Mouse (Mus musculus): ENCODE results near the gene Poll. TPM values are rescaled to one million over a fixed set of nuclear protein-coding genes. Genes with fewer than 3 reads are reported as not detected.

The Poll gene
- total RNA-seq (2021) = 1 to 10 TPM; 8.5 to 9.3 TPM

DNA sequence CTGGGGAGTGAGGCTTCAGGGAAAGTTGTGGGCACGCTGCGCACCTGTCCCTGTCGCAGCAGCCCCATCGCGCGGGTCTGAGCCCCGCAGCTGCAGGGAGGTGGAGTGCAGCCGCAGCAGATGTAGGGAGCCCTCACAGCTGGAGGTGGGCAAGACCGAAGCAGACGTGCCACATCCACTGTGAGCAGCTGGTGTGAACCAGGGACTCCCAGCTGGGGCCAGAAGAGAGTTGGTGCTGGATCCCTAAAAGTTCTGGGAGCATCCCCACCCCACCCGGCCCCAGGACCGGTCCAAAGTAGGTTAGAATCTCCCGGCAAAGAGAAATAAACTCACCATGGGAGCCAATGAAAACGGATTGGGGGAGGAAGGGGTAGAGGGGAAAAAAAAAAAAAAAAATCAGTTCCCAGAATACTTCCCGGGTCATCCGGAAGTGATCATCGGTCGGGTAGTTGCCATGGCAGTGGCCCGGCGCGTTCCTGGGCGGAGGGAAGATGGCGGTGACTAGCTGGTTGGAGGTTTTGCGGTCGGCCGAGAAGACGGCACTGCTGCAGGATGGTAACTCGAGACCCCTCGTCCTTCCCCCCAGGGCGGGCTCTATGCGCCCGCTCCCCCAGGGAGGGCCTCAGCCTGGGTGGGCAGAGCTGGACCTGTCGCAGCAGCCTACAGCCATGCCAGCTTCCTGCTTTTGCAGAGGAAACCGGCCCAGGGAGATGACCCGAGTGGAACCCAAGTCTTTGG, at the start of gene Poll, which contains the start of gene Gm17018:
Gene Poll (minus strand): TSS at position 379 of the 738 bp plus-strand sequence.
Gene Gm17018 (plus strand): TSS at position 463 of the 738 bp plus-strand sequence.
- DNase-seq = peak; percentile 87 to 88

DNA sequence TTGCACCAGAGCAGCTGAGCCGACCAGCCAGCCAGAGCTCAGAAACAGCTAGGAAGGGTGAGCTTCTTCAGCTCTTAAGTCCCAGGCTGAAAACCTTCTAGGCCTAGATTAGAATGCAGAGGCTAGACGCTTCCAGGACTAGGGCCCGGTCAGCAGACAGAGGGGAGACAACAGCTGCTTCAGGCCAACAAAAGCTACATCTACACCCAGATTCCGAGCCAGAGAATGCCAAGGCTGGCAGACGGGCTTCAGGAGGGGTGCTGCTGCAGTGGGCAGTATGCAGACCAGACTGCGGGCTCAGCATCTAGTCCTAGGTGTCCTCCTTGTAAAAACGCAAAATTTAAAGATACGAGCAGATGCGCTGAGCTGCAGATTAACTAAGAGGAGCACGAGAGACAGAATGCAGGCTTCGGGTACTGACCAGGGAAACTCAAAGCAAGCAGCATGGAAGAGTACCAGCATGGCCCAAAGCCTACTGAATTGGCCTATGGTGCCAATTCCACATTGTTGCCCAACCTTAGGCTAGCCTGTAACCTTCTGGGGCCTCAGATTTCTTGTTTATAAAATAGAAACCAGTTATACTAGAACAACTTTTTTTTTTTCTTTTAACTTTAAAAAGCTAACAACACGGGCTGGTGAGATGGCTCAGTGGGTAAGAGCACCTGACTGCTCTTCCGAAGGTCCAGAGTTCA, 48.5 kb upstream of the Poll start:
- no peak for DNase-seq

DNA sequence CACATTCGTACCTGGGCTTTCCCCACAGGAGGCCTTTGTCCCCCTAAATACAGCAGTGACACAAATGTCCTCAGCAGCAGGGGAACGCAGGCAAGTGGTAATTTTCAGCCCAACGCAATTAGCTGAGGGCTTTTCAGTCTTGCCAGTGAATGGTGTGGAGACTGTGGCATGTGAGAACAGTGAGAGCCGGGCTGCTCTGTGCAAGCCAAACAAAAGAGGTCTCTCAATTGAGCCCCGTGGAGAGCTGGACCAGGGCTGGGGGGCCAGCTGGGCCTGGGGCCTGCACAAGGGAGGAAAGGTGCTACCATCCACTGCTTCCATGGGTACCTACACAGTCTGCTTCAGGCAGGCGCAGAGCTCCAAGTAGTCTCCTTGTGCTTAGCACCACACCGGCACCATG, 47.1 kb upstream of the Poll start:
- no peak for DNase-seq

DNA sequence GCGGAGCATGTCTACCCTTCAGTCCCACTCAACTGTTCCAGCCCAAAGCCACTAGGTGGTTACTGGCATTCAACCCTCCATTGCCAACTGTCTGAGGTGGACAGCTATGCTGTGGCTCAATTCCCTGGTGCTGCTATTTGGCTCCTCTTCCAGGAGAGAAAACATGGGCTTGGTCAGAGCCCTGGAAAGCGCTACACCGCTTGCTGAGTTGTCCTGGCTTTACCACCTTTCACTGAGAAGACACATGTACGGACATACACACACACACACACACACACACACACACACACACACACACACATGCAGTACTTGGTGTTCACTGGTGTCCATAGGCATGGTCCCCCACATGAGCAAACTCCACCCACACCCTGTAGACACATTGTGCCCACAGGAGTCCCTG, 46.4 kb upstream of the Poll start:
- no peak for DNase-seq

DNA sequence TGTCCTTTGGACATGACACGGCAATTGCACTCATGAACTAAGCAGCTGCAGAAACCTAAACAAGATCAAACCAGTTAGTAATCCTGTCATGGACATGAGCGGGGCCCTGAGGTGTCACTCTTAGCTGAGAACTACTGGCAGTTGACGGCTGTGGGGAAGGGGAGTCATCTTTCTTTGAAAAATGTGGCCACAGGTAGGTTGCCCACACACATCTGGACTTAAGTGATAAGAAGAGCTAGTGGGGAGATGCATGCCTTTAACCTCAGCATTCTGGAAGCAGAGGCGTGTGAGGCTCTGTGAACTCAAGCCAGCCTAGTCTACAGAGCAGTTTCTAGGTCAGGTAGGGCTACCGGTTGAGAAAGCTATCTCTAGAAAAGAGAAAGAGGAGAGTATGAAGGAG, 42.3 kb upstream of the Poll start:
- no peak for DNase-seq

DNA sequence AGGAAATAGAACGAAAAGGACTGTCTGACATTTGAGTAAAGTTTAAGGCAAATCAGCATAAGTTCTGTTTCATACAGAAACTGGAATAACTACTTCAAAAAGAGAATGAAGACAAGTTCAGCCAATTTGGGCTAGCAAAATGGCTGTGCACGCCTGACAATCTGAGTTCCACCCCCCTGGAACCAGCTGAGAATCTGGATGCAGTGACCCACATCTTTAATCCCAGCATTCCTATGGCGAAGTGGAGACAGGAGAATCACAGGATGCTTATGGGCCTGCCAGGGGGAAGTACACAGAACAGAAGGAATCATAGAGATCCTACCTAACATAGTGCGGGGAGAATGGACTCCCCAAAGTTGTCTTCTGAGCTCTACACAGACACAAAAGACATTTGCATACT, 36.8 kb upstream of the Poll start:
- no peak for DNase-seq

DNA sequence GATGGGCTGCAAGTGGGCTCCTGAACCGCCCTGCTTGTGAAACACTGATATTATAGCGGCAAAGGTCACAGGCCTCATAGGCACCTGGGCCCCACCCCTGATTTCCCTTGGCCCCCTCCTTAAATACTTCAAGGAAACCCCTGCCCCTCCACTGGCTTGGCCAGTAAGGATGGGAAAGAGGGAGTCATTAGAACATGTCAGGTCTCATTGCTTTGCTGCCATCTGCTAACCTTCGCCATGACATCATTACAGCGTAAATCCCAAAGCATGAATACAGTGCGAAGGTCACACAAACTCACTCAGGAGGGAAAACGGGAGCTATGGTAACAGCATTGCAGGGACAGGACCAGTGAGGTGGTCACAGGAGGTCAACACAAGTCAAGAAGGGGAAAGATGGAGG, 36.1 kb upstream of the Poll start:
- DNase-seq = no peak

DNA sequence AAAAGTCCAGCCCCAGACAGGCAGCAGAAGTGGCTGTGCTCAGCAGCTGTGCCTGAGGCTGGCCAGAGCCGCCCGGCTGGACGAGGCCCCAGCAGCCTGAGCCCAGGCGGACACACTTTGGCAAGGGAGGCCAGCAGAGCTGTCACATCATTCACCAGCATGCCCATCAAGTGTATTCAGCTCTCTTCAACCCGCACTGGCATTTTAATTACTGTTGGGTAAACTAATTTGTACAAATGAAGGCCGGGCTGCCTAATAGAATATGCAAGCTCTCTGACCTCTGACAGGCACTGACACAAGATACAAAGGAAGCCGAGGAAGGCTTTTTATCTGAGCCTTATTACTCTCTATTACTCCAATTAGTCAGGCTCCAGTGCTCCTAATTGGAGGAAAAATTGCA, 35.7 kb upstream of the Poll start:
- DNase-seq = no peak

DNA sequence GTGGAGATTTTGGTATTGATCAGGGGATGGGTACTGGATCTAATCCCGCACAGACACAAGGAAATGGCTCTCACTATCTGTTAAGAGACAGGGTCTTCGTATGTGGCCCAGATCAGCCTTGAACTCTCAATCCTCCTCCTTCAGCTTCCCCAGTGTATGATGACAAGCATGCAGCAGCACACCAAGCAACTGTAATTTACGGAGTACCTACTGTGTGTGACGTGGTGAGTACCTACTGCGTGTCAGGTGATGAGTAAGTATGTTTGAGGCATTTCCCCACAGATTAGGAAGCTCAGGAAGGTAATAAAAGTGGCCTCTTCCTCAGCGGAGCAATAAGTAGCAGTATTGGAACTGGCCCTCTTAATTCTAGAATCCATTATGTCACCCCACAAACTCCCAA, 35.1 kb upstream of the Poll start:
- no peak for DNase-seq

DNA sequence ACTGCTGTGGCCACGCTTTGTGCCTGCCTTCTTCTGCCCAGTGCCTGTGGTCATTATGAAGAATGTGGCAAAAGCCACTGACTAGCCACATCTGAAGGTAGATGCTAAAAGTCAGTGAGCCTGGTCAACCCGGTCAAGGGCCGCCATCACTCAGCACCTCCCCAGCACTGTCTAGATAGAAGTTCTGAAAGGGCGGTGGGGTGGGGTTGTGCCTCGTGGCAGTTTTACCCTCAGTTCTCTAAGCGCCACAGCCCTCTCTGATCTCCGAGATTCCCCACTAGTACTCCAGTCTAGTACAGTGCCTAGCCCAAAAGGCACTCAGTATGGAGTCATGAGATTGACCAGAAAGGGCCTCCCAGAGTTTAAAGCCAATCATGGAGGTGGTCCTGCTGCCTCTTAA, 33.7 kb upstream of the Poll start:
- DNase-seq = no peak

DNA sequence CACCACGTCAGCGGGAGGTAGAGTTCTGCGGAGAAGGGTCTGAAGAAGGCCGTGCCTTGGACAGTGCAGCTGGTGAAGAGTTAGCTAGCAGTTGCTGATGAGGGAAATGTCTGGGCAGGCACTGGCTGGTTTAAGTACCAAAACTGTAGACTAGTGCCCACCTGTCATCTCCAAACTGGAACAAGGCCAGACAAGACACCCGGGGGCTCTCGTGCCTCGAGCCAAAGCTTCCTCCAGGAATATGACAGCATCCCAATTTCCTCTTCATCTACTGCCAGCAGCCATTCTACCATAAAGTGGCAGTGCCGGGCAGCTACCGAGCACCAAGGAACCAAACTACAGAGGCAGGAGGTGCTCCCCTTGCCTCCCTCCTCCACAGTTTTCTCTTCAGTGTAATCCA, 32.6 kb upstream of the Poll start:
- no peak for DNase-seq

DNA sequence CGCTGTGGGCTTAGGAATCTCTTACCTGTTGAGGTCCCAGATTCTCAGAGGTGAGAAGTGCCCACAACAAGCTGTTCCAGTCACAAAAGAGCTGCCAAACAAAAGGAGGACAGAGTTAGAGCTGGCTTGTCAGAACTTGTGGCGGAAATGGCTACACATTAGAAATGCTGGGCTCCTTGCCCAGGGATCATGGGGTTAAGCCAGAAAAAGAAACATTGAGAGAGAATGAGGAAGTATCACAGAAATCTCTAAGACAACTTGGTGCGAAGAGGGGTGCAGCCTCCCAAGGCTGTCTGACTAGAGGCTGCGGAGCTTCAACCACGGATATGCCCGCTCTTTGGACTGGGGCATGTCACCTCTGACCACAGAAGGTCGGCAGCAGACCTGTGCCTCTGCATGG, 31.4 kb upstream of the Poll start:
- DNase-seq = no peak

DNA sequence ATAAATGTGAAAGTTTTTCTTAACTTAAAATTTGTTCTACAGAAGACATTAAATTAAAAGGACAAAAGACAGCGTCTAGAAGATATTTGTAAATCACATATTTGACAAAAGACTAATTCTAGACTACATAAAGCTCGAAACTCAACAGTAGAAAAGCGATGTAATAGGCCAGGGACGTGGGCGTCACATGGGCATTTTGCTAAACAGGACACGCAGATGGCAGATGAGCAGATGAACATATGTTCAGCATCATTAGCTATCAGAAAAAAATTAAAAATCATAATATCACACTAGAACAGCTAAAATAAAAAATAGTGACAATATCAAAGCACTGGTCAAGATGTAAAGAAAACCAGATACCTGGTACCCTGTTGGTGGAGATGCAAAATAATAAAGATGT, 29.4 kb upstream of the Poll start:
- peak in 1 of 2 experiments; percentile 27 for DNase-seq

DNA sequence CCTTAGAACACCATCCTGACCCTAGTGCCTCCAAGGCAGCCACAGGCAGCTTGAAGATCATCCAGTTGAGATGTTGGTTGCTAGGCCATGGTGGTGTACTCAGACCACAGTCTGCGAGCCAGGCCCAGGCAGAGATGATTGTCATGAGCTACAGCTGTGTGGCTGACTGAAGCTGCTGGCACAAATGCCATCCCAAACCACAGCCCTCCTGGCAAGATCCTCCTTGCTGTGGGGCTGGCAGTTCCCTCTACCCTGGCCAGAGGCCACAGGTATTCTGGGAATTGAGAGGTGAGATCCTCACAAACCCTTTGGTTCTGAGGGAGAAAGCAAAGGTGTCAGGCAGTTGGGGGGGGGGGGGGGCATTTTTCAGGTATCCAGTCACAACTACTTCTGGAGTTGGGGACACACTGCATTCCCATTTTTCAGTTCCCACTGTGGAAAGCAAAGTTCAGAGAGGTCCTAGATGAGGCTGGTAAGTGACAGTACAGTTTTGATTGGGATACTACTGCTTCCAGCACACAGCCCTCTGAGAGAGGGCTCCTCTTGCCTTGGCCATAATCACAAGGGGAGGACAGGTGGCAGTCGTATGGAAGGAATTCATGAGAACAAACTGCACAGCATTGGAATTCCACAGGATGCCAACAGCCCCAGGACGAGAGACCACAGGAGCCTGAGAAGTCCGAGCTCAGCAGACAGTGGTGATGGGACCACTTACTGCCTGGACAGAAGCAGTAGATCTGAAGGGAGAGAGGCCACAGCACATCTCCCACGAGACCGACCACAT, 27.4 kb upstream of the Poll start:
- no peak for DNase-seq

DNA sequence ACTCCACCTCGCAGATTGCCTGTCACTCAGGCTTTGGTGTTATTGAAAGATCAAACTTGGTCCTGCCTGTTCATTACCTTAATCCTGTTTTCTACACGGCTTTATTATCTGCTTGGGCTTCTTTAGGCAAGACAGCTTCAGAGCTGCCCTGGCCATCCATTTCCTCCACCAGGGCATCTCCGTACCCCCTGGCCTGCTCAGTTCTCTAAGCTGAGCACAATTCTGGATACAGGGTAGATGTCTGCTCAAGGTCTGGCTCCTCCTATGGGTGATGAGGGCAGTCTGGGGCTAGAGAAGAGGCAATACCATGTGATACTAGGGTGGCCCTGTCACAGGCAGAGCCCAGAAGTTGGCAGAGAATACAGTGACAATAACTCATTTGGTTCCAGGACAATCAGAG, 26.5 kb upstream of the Poll start:
- no peak for DNase-seq

DNA sequence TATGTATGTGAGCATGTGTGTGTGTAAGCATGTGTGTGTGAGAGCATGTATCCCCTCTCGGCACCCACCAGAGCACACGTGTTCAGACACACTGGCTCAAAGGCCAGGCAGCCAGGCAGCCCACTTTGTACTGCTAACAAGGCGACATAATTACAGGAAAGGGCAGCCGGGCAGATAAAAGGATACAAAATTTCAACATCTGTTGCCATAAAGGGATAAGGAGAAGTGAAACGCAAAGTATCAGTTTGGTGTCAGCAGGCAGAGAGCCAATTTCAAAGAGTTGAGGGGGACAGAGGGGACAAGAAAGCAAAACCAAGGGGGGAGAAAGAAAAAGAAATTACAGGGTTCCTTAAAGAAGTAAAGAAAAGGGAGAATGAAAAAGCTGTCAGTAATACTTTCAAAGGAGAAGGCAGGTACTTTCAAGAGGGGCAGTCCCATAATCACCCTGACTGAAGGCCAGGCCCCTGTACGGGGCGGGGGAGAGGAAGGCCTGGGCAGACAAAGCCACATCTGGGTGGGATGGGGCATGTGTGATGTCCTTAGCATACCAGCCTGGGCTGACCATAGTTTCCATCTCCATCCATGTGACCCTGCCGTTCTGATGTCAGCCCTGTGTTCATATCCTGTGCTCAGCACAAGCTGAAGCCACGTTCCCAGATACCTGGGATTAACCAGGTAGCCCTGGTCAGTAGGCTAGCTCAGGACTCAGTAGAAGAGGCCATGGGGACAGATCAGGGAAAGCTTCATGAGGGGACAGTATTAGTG, 24.7 kb upstream of the Poll start:
- no peak for DNase-seq

DNA sequence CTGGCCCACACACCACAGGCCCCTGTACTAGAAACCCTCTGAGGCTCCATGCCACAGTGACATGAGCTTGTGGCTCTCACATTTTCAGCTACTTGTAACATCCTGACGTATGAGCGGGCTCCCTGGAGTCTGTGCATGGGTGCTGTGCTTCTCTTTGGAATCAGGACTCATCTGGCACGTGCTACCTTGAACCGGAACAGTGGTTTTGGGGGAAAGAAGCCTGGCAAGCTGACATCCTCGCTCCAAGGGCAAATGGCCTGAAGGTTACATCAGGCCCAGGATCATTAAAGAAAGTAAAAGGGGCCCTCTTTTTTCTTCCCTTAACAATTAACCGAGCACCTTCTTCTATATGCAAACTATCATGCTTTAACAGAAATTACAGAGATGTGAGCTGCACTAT, 22.8 kb upstream of the Poll start:
- no peak for DNase-seq

DNA sequence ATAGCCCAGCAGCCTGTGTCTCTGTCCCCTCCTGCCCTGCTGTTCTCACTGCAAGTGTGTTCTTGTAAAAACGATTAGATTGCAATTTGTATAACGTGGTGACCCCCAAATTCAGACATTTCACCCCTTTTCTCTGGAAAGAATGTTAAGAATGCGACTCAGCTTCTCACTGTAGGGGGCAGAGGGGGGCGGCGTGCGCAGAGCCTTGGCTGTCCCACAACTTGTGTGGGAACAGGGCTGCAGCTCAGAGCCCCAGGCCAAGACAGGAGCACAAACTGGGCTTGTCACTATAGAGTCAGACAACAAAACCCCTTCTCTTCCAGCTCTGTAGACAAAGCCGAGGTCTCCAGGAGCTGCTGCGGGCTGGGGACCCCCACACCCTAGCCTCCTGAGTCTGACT, 21.8 kb upstream of the Poll start:
- no peak for DNase-seq

DNA sequence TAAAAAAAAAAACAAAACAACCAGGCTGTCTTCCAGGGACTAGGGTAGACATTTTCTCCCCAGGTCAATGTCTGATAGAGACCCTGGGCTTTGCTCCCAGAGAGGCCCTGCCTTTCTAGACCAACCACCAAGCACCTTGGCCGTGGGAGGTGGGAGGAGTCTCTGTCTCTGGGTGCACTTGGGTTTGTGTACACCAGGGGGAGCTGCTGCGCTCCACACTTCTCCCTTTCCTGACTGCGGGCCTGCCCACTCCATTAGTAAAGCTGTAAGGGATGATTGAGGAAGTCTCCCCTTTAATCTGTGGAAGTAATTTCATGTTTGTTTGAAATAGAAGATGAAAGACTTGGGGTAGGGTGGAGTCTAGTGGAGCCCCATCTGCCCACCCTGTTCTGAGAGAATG, 20.9 kb upstream of the Poll start:
- no peak for DNase-seq

DNA sequence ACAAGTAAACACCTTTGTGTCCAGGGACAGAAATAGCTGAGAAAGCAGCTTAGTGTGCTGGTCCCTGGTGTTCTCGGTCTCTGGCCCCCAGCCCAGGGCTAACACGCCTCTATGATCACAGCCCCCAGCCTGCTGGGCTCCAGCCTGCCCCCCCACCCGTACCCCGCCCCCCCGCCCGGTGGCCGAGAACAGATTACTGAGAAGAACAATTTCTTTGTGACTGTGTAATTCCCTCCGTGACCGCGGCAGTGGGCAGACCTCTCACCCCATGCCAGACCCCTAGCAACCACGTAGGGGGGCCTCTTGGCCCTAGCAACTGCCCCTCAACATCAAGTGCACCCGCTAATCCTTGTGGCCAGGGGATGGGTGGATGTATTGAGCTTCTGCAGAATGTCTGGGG, 19.9 kb upstream of the Poll start:
- no peak for DNase-seq

DNA sequence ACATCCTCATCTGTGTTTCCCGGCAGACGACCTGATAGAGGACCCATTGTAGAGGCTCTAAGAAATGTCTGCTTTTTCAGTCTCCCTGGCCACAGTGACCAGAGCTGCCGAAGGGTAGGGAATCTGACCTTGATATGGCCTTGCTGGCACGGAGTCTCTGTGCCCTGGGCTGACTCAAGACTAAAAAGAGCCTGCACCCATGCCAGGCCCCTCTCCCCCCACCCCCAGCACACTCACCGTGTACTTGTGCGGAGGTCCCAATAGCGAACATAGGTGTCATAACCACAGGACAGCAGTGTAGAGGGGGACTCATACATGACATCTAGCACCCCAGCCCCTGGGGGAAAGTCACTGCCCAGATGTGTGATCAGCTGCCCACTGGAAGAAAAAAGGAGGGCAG, 19.1 kb upstream of the Poll start:
- no peak for DNase-seq

DNA sequence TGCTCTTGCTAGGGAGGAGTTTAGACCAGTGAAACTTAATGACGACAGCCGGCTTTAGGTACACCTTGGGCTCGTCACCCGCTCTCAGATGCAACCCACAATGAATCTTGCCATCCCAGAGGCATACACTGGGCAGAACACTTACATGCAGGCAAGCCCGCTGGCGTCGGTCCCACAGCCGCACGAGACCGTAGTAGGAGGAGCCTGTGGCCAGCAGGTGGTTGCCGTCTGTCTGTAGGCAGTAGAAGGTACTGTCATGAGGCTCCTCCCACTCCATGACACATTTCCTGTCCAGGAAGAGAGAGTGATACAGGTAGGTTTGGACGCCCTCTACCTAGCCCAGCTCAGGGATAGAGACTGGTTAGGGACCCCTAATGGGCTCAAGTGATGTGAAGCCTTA, 18.6 kb upstream of the Poll start:
- no peak for DNase-seq
